Mouse (Mus musculus) lung, postnatal 0 days (tissue): ENCODE data around the gene Lta.

Experiments used
- CTCF ChIP-seq: IDR thresholded peaks from 2 replicates; pipeline ENCODE4 v1.5.1; 2016; ENCODE audit warnings: antibody characterized with exemption, mild to moderate bottlenecking
- EP300 ChIP-seq: IDR thresholded peaks from 2 replicates; pipeline ENCODE4 v1.6.1; 2016; ENCODE audit warnings: antibody characterized with exemption, mild to moderate bottlenecking, control low read depth

- TF ChIP-seq CTCF (peak; percentile 40), EP300 (no peak)
These were observed 37.9 kb upstream of the Lta start for GRCm38 (mm10) chr17:35243086-35243485.
